Mouse (Mus musculus) brain, embryonic 14.5 days (tissue): ENCODE data around the gene Spock1. TPM values are rescaled to one million over a fixed set of nuclear protein-coding genes. Genes with fewer than 3 reads are reported as not detected.

Experiments
- DNase-seq: peaks from one replicate; pipeline ENCODE4 v3.0.0-alpha.2; 2011; ENCODE audit warnings: low read depth
- CTCF ChIP-seq: fragments of 200-500 bp; IDR thresholded peaks from 2 replicates; pipeline ENCODE4 v1.5.1; 2012; ENCODE audit warnings: inconsistent platforms, mild to moderate bottlenecking, moderate library complexity, borderline replicate concordance; ENCODE audit not compliant: insufficient read depth, insufficient read length; ENCODE audit errors: extremely low read depth
- POLR2A ChIP-seq: fragments of 200-500 bp; IDR thresholded peaks from 2 replicates; pipeline ENCODE4 v1.6.1; 2012; ENCODE audit warnings: mild to moderate bottlenecking, inconsistent platforms, borderline replicate concordance; ENCODE audit not compliant: poor library complexity, insufficient read depth, insufficient read length, severe bottlenecking; ENCODE audit errors: extremely low read depth
- polyA plus RNA-seq: library from polyadenylated mRNA; depleted of rRNA; stranded (reverse); fragments of >200 nt; gene quantifications from 2 replicates; pipeline ENCODE4 v1.2.3, GENCODE M21; 2012

Spock1 gene
- polyA plus RNA-seq, 1 experiment = 80.3 TPM

DNA sequence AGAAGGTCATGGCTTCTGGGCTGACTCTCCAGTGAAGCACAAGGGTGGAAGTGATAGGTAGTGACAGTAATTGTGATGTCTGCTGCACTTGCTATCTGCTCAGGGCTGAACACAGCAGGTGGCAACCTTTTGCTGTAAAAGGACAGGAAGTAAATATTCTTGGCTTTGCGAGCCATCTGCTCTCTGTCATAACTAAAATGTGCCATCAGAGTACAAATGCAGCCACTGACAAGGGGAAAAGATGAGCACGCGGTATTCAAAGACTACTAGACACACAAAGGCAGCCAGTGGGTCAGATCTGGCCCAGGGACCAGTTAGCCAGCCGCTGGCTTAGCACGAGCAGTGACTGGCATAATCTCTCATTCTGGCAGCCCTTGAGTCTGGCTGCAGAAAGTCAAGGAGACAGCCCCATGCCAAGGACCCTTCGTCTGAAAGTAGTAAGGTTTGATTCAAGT, 126.0 kb downstream of the Spock1 start:
- peak; percentile 50 for DNase-seq
- TF ChIP-seq CTCF = no peak
- TF ChIP-seq POLR2A = no peak

DNA sequence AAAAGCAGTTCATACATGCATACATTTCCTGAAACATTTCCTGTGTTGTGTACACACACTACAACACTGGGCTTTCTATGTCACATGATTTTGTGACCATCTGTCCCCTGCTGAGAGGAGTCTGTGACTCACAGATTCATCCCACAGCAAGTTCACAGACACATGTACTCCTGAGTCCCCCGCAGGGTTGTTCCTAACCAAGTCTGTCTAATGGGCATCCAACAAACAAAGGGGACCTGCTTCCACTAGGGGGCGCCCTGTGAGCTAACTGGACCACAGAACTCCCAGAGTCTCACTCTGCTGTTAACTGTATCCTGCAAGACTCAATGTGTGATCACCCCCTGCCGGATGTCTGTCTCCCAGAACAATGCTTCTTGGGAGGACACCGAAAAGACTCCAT, 129.0 kb downstream of the Spock1 start:
- TF ChIP-seq CTCF = peak; percentile 40; the same call in 1 of the 2 replicates
- TF ChIP-seq POLR2A = no peak
- peak; percentile 31 for DNase-seq

DNA sequence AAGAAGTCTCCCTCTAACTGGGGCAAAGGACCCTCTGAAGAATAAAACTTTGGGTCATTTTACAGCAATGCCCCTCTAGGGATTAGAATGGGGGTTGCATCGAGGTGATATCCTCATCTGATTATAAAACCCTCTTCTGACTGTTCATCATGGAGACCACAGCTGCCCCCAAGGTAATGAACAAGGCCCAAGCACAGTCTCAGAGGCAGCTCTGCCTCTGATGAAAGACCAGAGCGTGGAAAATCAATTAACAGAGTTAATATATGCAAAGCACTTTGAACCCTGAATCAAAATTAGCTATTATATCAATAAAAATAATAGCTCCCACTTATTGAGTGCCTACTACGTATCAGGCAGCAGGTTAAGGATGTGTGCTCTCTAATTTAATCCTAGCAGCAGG, 129.6 kb downstream of the Spock1 start:
- TF ChIP-seq CTCF (no peak), POLR2A (no peak)
- DNase-seq = peak; percentile 34

DNA sequence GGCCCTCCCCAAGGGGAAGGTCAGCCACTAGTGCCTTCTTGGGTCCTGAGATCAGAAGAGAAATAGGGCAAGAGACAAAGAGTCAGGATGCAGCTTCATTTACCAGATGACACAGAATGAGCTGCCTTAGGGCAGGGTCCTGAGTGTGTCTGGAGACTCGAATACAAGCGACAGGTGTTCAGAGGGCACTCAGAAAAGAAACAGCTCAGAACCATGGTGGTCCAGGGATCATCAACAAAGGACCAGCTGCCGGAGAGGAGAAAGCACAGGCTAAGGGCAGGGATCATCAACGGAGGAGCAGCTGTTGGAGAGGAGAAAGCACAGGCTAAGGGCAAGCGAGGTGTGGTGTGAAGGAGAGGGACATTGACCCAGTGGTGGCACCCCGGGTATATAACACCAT, 136.1 kb downstream of the Spock1 start:
- no peak for DNase-seq
- TF ChIP-seq CTCF (no peak), POLR2A (no peak)

DNA sequence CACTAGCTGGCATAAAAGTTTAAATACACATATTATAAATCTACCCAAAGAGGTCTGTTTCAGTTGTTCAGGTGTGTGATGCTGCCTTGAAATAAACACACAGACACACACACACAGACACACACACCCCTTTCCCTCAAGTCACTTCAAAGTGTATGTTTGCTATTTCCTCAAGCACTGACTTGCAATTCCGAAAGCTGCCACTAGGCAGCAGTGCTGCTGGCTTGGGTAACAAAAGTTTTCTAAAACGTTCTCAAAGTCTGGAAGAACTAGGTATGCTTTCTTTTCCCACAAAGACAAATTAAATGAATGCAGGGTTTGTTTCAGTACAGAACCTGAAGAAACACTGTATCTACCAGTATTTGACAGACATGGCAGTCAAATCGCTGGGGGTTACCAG, 141.4 kb downstream of the Spock1 start:
- no peak for TF ChIP-seq POLR2A
- peak; percentile 47; the same call in 1 of the 2 replicates for TF ChIP-seq CTCF
- DNase-seq = no peak

DNA sequence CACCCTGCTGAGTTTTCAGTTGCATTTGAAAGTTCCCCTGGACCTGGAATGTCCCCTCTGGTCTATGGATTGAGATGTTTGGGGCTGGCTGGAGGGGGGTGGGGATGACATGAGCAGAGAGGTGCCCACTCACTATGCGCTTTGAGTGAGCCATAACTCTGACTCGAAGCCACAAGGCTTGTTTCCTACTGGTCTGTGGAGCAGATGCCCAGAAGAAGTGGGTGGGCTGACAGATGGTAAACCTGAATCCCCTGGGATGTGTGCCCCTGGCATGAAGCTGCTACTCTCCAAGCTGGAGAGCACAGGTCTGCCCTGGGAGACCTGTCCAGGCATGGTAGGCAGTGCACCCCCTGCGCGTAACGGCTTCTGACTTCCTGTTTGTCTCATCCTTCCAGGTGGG, 147.0 kb downstream of the Spock1 start:
- no peak for DNase-seq
- TF ChIP-seq CTCF (no peak), POLR2A (no peak)

DNA sequence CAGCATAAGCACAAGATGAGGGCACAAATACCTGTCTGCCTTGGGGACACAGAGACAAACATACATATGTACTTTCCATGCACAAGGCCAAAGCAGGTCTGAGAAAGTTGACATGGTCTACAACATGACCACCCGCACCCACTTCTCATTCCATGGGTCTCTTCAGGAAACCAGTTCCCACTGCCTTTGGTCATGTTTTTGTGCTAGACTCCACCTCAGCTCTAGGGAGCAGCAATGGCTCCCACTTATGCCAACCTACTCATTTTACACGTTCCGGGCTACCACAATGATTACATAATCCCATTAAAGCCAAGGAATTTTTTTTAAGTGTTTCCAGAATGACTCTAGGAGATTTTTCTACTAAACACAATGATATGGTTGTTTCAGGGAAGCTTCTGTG, 147.5 kb downstream of the Spock1 start:
- TF ChIP-seq CTCF (no peak), POLR2A (no peak)
- DNase-seq = no peak

DNA sequence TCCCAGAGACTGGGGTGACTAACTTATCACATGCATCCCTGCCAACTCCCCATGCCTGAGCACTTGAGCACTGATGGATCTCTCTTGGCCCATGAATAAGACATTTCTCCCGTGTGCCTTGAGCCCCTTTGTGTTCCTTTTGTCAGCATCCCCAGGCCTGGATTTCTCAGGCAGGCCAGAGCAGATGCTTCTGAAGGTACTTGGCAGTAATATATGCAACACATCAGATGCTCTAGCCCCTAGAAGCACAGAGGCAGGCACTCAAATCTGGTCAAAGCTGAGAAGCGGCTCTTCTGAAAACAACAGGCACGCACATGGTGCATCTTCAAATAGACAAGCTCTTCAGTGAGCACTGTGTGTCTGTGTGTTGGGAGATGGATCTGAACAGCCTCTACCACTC, 151.8 kb downstream of the Spock1 start:
- TF ChIP-seq CTCF = no peak
- TF ChIP-seq POLR2A = no peak
- DNase-seq = peak; percentile 69

DNA sequence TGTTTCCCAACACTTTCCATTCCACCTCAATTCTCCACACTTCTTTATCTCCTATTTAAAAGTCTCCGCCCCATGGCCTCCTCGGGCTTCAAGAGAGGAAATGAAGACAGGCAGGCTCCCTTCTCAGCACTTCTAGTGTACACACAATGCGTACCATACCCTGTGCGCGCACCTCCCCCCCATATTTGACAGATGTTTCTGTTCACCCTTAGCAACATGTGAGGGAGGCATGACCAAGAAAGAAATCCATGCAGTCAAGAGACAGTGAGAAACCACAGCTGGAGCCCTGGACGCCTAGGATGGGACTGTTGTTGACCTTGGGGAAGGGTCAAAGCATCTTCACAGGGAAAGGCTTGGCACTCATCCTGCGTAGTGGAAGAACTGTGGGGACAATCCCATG, 157.3 kb downstream of the Spock1 start:
- no peak for DNase-seq
- TF ChIP-seq POLR2A = no peak

DNA sequence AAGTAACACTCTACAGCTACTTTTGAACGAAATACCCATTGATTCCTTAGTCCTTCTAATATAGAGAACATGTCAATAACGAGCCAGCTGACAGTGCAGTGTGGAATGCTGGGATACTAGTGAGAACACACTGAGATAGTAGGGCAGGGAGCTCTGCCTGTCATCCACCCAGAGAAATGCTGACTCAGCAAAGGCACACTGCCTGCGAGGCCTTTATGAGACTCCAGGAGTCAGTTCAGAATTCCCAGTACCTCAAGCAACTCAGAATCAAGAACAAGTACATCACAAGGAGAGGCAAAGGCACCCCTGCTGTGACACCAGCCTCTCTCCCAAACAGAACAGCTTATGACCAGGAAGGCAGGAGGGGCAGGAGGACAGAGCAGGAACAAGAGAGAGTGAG, 163.5 kb downstream of the Spock1 start:
- DNase-seq = no peak
- TF ChIP-seq POLR2A (no peak), CTCF (no peak)

DNA sequence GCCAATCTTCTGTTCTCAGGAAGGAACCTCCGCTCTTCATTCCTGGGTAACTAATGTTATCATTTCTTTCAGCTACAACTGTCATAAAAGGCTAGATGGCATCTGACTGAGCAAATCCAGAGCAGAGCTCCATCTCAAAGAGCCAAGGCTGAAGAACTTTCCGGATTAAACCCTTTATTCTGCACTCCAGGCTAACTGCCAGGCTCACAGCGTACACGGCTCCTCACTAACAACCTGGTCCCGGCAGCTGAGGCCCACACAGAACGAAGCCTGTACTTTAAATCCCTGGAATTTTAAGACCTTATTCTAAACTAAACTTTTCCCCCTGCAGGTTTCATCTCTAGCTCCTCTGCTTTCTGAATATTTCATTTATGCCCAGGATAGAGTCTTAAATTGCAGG, 166.9 kb downstream of the Spock1 start:
- DNase-seq = peak; percentile 55
- TF ChIP-seq CTCF = no peak
- TF ChIP-seq POLR2A = no peak

DNA sequence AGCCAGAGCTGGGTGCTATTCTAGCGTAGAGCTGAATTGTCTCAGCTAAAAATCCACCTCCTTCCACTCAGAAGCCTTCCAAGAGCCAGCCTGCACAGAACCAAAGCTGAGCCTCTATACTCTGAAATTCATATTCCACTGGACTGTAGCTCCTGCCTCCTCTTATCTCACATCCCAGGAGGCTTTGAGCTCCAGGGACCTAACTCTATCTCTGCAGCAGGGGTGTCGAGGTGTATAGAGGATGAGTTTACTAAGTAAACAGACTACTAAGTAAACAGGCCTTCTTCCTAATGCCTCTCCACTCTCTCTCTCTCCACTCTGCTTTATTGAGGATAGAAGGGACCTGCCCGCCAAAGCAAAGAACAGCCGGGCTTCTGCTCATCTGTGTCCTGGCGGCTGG, 167.7 kb downstream of the Spock1 start:
- no peak for TF ChIP-seq POLR2A
- no peak for TF ChIP-seq CTCF
- no peak for DNase-seq

DNA sequence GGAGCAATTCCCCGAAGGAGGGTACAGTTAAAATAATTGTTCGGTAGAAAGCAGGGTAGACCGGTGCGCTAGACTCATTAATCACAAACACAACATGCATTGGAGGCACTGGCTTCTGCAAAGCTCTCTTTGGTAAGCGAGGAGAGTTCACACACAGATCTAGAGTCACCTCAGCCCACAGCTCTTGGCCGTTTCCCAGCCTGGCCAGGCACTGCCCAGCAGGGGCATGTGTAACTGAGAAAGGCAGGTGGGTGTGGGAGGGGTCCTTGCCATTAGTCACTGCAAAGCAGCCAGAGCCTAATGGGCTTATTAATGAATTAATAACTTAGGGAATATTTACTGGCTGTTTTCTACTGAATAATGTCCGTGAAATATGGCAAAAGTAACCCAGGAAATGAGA, 172.1 kb downstream of the Spock1 start:
- DNase-seq = no peak
- no peak for TF ChIP-seq POLR2A
- no peak for TF ChIP-seq CTCF
